ENCODE assay signal across 11 mouse cellular contexts in genomic region chr11:90616431-90616830, GRCm38 (mm10). TPM values are rescaled to one million over a fixed set of nuclear protein-coding genes. Genes with fewer than 3 reads are reported as not detected.
DNase-seq lines count a peak whose midpoint lies in the region; ATAC-seq and TF ChIP-seq lines count a peak whose summit lies in the region.
"Had no signal": no experiment of that assay in that cellular context is flagged by ENCODE, and none has a peak within 500 bp of the region (broad histone marks: within the 10 kb centered on the region; RNA-seq: fewer than 3 reads in every experiment).

No protein-coding gene starts in this region.

- TF ChIP-seq EP300 in liver, postnatal 0 days (IDR thresholded peaks at IDR 0.05; ENCODE audit: low read depth): no peak

- H3K9ac ChIP-seq in liver, postnatal 0 days (replicated peaks): no peak overlapping the region
- H3K9ac ChIP-seq: heart, embryonic 13.5 days; midbrain, embryonic 12.5 days had no signal

- H3K4me3 ChIP-seq in liver, postnatal 0 days (ENCODE audit: low read depth, low read length): no peak overlapping the region
- H3K4me3 ChIP-seq: erythroblast, embryonic 14.5 days; heart, embryonic 13.5 days; midbrain, embryonic 12.5 days had no signal

- H3K36me3 ChIP-seq in liver, postnatal 0 days (replicated peaks; ENCODE audit: insufficient read depth, low read length): no peaks in the 10 kb centered on the region

- no peaks in the 10 kb centered on the region for H3K9me3 ChIP-seq in liver, postnatal 0 days (ENCODE audit: low read length)
- H3K9me3 ChIP-seq: heart, embryonic 13.5 days; midbrain, embryonic 12.5 days had no signal

- no peaks in the 10 kb centered on the region for H3K4me1 ChIP-seq in liver, postnatal 0 days (ENCODE audit: insufficient read depth)
- H3K4me1 ChIP-seq: midbrain, embryonic 12.5 days had no signal

- H3K27me3 ChIP-seq in liver, postnatal 0 days (ENCODE audit: insufficient read depth, low read length): no peaks in the 10 kb centered on the region
- H3K27me3 ChIP-seq: heart, embryonic 13.5 days; midbrain, embryonic 12.5 days had no signal

- DNase-seq in embryo, embryonic 10 days (ENCODE audit: low spot score): peak; percentile 48
- DNase-seq in embryo, embryonic 9.5 days (ENCODE audit: extremely low spot score): no peak
- DNase-seq in liver, postnatal 0 days: no peak
- no peak for DNase-seq in liver
- DNase-seq in brain, adult 2 months (ENCODE audit: low read depth, low spot score): peak; percentile 40
- peak; percentile 44 for DNase-seq in retina, adult 2 months (ENCODE audit: low read depth, low spot score)
- DNase-seq in thymus, postnatal 4 days: no peak
- DNase-seq in spleen, postnatal 4 days (ENCODE audit: low spot score in 2 of 2): no peak

- no peak overlapping the region for H3K27ac ChIP-seq in liver, postnatal 0 days (ENCODE audit: low read depth)
- H3K27ac ChIP-seq: heart, embryonic 13.5 days; midbrain, embryonic 12.5 days had no signal

- peak; percentile 67 for TF ChIP-seq CTCF in liver, postnatal 0 days (IDR thresholded peaks at IDR 0.05; ENCODE audit: low read depth)

- no peak overlapping the region for H3K4me2 ChIP-seq in liver, postnatal 0 days (ENCODE audit: low read depth, low read length)
- H3K4me2 ChIP-seq: heart, embryonic 13.5 days; midbrain, embryonic 12.5 days had no signal

- ATAC-seq in liver, postnatal 0 days: no peak

RNA-seq across cellular contexts. Expression of gene Stxbp4, which starts 21.5 kb away (rescaled TPM):
- 1.3 and 1.9 TPM in 2 replicates for polyA plus RNA-seq in liver, postnatal 0 days (2015; fragmentation: Nextera tagmentation; extraction: Ambion mirVana)

RNA-seq across cellular contexts. Expression of gene Cox11, which starts 21.5 kb away (rescaled TPM):
- 16.3 and 22.5 TPM in 2 replicates for polyA plus RNA-seq in liver, postnatal 0 days (2015; fragmentation: Nextera tagmentation; extraction: Ambion mirVana)

Comparison
In these comparisons a context has a peak if more than half of its experiments do, and no peak if none do; other contexts are left out.
1. DNase-seq: peak in embryo, embryonic 10 days (single experiment), brain, adult 2 months (single experiment) and retina, adult 2 months (single experiment); none in embryo, embryonic 9.5 days (single experiment), liver, postnatal 0 days (single experiment), liver (single experiment), thymus, postnatal 4 days (single experiment) and spleen, postnatal 4 days (0 of 2).